Mouse (Mus musculus): ENCODE data around the gene Dnal1. TPM values are rescaled to one million over a fixed set of nuclear protein-coding genes. Genes with fewer than 3 reads are reported as not detected.

Dnal1 gene
- polyA plus RNA-seq, 1 experiment from 2014 or later: 6.8 TPM

GRCm38 (mm10) chr12:84192741-84193641 lies 78.8 kb downstream of the Dnal1 start:
- Histone ChIP-seq H3K27me3 (peaks cover 6% of the 10 kb centered on the region; the same call in 1 of the 2 replicates), H3K27ac (peak overlapping the region; percentile 96), H3K9ac (peak overlapping the region; percentile 89), H3K4me1 (peaks cover 74% of the 10 kb centered on the region), H3K4me2 (peak overlapping the region; percentile 93), H3K4me3 (replicated peaks) (peak overlapping the region; percentile 70), H3K36me3 (replicated peaks) (no peaks in the 10 kb centered on the region), H3K9me3 (no peaks in the 10 kb centered on the region)
- WGBS: under 1% methylated on average over 82 of the region's 102 CpGs
- peak; percentile 72 for ATAC-seq (ENCODE audit: low FRiP score)

GRCm38 (mm10) chr12:84193642-84194399 lies 79.7 kb downstream of the Dnal1 start:
- H3K27ac ChIP-seq: peak overlapping the region; percentile 96
- peak overlapping the region; percentile 89 for H3K9ac ChIP-seq
- peak overlapping the region; percentile 93 for H3K4me2 ChIP-seq
- peaks cover 68% of the 10 kb centered on the region for H3K4me1 ChIP-seq
- H3K4me3 ChIP-seq (replicated peaks): peak overlapping the region; percentile 70
- no peaks in the 10 kb centered on the region for H3K36me3 ChIP-seq (replicated peaks)
- 1% methylated on average over 48 of the region's 49 CpGs for WGBS
- H3K9me3 ChIP-seq: no peaks in the 10 kb centered on the region
- ATAC-seq (ENCODE audit: low FRiP score): peak; percentile 84
- H3K27me3 ChIP-seq: peaks cover 6% of the 10 kb centered on the region; the same call in 1 of the 2 replicates

- 4% methylated on average over 12 of the region's 13 CpGs for WGBS
- H3K9ac ChIP-seq: peak overlapping the region; percentile 89
- H3K9me3 ChIP-seq: no peaks in the 10 kb centered on the region
- ATAC-seq (ENCODE audit: low FRiP score): no peak
- H3K27me3 ChIP-seq: peaks cover 6% of the 10 kb centered on the region; the same call in 1 of the 2 replicates
- peaks cover 61% of the 10 kb centered on the region for H3K4me1 ChIP-seq
- no peaks in the 10 kb centered on the region for H3K36me3 ChIP-seq (replicated peaks)
- peak overlapping the region; percentile 96 for H3K27ac ChIP-seq
- peak overlapping the region; percentile 70 for H3K4me3 ChIP-seq (replicated peaks)
- H3K4me2 ChIP-seq: peak overlapping the region; percentile 93
Observed at GRCm38 (mm10) chr12:84194400-84195109, 80.4 kb downstream of the Dnal1 start.

GRCm38 (mm10) chr12:84195195-84195594 lies 81.0 kb downstream of the Dnal1 start:
- H3K27ac ChIP-seq: no peak overlapping the region
- WGBS: 62% methylated on average over 6 of the region's 6 CpGs
- no peak overlapping the region for H3K9ac ChIP-seq
- H3K4me3 ChIP-seq (replicated peaks): no peak overlapping the region
- H3K4me2 ChIP-seq: no peak overlapping the region
- H3K9me3 ChIP-seq: no peaks in the 10 kb centered on the region
- H3K27me3 ChIP-seq: peaks cover 6% of the 10 kb centered on the region; the same call in 1 of the 2 replicates
- H3K36me3 ChIP-seq (replicated peaks): no peaks in the 10 kb centered on the region
- peaks cover 55% of the 10 kb centered on the region for H3K4me1 ChIP-seq
- ATAC-seq (ENCODE audit: low FRiP score): no peak

Other genes starting within 250 kb of the Dnal1 start
- gene Numb, start 192.4 kb upstream of the Dnal1 start, polyA plus RNA-seq (2016; fragmentation: Nextera tagmentation; extraction: Ambion mirVana): 33.2 and 33.4 TPM in 2 replicates
- 16.9 and 18.5 TPM in 2 replicates for gene Riox1, start 163.8 kb upstream of the Dnal1 start, polyA plus RNA-seq (2016; fragmentation: Nextera tagmentation; extraction: Ambion mirVana)
- not detected in 2 replicates for gene Heatr4, start 129.5 kb upstream of the Dnal1 start, polyA plus RNA-seq (2016; fragmentation: Nextera tagmentation; extraction: Ambion mirVana)
- 10.3 and 11.7 TPM in 2 replicates for gene Acot2, start 126.5 kb upstream of the Dnal1 start, polyA plus RNA-seq (2016; fragmentation: Nextera tagmentation; extraction: Ambion mirVana)
- 41.0 and 45.4 TPM in 2 replicates for gene Acot1, start 104.9 kb upstream of the Dnal1 start, polyA plus RNA-seq (2016; fragmentation: Nextera tagmentation; extraction: Ambion mirVana)
- gene Acot4, start 76.0 kb upstream of the Dnal1 start, polyA plus RNA-seq (2016; fragmentation: Nextera tagmentation; extraction: Ambion mirVana): 0.15 and 0.33 TPM in 2 replicates
- gene Gm49366, start 75.4 kb upstream of the Dnal1 start, polyA plus RNA-seq (2016; fragmentation: Nextera tagmentation; extraction: Ambion mirVana): not detected in 2 replicates
- 0.32 and 0.33 TPM in 2 replicates for gene Acot3, start 62.2 kb upstream of the Dnal1 start, polyA plus RNA-seq (2016; fragmentation: Nextera tagmentation; extraction: Ambion mirVana)
- not detected in 2 replicates for gene Acot5, start 45.0 kb upstream of the Dnal1 start, polyA plus RNA-seq (2016; fragmentation: Nextera tagmentation; extraction: Ambion mirVana)
- 0.97 and 1.0 TPM in 2 replicates for gene Acot6, start 13.7 kb upstream of the Dnal1 start, polyA plus RNA-seq (2016; fragmentation: Nextera tagmentation; extraction: Ambion mirVana)
- gene Pnma1, start 34.1 kb downstream of the Dnal1 start, polyA plus RNA-seq (2016; fragmentation: Nextera tagmentation; extraction: Ambion mirVana): 2.8 and 3.4 TPM in 2 replicates
- 6.8 and 7.8 TPM in 2 replicates for gene Elmsan1, start 104.5 kb downstream of the Dnal1 start, polyA plus RNA-seq (2016; fragmentation: Nextera tagmentation; extraction: Ambion mirVana)
- gene Ptgr2, start 170.9 kb downstream of the Dnal1 start, polyA plus RNA-seq (2016; fragmentation: Nextera tagmentation; extraction: Ambion mirVana): 15.3 and 16.4 TPM in 2 replicates
- gene Zfp410, start 202.5 kb downstream of the Dnal1 start, polyA plus RNA-seq (2016; fragmentation: Nextera tagmentation; extraction: Ambion mirVana): 114 and 117 TPM in 2 replicates
- gene Coq6, start 247.3 kb downstream of the Dnal1 start, polyA plus RNA-seq (2016; fragmentation: Nextera tagmentation; extraction: Ambion mirVana): 39.5 and 40.5 TPM in 2 replicates
- gene Fam161b, start 247.5 kb downstream of the Dnal1 start, polyA plus RNA-seq (2016; fragmentation: Nextera tagmentation; extraction: Ambion mirVana): 11.6 and 12.0 TPM in 2 replicates

All from forebrain, embryonic 12.5 days (tissue).